Mouse (Mus musculus) CD4-positive, CD25-positive, alpha-beta regulatory T cell, adult 2 months (primary cell): ENCODE results near the gene Olfr74.
"Not testable (repeated sequence)": the region's sequence is repeated elsewhere in the genome, so short reads cannot be mapped to it uniquely, and the experiment has no call there.

Experiments
- DNase-seq: peaks from one replicate; pipeline ENCODE4 v3.0.0-alpha.2; 2012; ENCODE audit warnings: low read depth, low spot score

The Olfr74 gene

DNA sequence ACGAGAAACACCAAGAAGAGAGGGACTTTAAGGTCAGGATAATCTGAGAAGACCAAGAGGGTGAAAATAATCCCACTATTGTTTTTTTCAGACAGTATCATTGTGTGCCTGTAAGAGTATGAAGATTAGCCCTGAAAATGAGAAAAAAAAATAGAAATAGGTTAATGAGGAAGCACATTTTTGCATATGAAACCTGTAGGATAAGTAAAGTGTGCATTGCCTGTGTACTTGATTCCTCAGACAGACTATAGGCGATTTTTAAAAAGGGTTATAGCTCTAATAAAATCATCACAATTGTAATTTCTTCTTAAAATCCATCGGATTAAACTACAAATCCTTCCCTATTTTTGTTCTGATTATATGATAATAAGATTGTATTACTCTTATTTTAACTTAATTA is at the start of gene Olfr74:
TSS of gene Olfr74 (minus strand) at position 101 of the 400 bp plus-strand sequence.
- no peak for DNase-seq

DNA sequence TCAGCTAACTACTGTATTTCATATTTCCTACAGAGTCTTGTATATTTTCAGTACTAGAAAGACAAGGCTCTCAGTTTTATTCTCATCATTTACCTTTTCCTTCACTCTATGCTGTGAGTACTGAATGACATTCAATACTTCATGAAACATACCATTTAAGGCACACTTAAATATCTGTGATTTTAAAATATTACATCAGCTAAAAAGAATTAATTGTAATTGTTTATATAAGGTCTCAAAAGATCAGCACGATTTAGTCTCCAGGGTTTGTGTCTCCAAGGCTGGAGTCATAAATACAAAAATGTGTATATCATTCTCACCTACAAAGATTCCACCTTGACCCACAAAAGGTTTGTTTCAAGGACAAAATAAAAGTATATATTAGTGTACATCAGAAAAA is 48.0 kb upstream of the Olfr74 start, which contains the start of gene Olfr1161:
TSS of gene Olfr1161 (plus strand) at position 301 of the 400 bp plus-strand sequence.
- not testable (repeated sequence) for DNase-seq

DNA sequence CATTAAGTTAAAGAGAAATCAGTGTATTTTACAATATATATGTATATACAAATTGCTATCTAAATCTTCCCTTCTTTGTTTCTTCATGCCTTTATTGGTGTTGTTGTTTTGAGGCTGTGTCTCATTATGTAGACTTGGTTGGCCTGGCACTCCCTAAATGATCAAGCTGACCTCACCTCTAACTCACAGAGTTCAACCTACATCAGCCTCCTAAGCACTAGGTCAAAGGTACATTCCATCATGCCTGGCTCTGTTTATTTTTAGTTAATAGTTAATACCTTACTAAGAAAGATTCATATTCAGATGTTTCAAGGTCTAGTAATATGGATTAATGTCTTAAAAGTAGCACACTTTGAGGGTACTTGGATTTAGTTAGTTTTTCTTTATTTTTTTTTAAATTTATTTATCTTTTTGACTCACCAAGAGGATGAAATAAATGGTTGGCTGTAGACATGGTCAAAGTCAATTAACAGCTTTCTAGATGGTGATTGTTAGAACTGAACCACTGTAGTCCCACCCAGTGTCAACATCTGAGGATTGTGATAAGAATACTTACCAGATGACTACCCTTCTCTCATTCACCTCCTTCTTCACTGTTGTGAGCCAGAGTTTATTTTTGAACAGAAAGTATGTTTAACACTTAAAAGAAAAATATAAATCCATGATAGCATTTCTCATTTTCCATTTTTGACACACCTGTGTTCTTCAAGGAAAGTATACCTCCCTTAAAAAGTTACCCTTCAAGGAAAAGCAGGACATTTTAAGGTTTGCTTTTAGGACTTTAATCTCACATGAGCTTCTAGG is 33.3 kb upstream of the Olfr74 start, which contains the start of gene Olfr1160:
TSS of gene Olfr1160 (minus strand) at position 754 of the 804 bp plus-strand sequence.
- no peak for DNase-seq

DNA sequence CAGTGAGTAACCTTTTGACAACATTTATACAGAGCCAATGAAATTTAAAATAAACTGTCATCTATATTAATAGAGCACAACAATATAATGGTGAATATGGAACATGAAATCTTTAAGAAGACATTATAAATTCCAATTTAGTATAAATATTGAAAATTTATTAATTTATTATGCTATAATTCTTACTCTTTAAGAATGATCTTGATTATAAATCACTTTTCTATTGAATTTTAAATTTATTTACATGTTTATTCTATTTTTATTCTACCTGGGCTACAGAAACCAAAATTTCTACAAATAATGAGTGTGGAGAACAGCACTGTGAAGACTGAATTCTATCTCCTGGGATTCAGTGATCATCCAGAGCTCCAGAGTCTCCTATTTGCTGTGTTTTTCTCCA is 15.3 kb upstream of the Olfr74 start, which contains the start of gene Olfr1158:
TSS of gene Olfr1158 (plus strand) at position 301 of the 400 bp plus-strand sequence.
- DNase-seq, result no peak

DNA sequence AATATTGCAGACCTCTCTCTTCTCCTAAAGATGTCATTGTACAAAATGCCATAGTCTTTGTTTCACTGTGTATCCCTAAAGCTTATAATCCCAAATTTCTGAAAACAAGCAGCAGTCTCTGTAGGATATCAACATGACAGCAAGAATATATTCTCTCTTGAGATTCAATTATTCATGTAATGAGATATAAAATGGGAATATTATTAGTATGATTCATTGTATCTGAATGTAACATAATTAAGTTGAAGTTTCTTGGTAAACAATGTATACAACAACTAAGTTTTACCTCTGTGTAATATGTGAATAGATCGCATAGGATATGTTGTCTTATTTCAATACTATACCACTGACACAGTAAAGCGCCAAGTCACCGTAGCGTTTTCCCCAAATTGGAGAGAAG is 6.3 kb downstream of the Olfr74 start, which contains the start of gene Olfr1157:
TSS of gene Olfr1157 (minus strand) at position 101 of the 400 bp plus-strand sequence.
- no peak for DNase-seq

DNA sequence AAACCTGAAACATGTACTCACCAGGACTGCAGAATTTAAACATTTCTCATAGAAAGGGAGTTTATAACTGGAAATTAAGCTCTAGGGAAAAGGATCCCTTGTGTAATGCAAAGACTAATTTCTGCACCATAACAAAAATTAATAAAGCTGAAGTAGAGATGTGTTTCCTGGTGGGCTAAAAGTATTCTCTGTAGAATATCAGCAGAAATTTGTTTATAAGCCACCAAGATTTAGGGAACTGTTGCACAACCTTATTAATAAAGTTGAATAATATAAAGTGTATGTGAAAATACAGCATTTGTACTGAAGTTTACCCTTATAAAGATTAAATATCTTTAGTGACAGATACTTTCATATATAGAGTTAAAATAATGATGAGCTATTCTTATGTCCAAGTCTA is 21.5 kb downstream of the Olfr74 start, which contains the start of gene Olfr1156:
TSS of gene Olfr1156 (minus strand) at position 101 of the 400 bp plus-strand sequence.
- DNase-seq, result no peak

DNA sequence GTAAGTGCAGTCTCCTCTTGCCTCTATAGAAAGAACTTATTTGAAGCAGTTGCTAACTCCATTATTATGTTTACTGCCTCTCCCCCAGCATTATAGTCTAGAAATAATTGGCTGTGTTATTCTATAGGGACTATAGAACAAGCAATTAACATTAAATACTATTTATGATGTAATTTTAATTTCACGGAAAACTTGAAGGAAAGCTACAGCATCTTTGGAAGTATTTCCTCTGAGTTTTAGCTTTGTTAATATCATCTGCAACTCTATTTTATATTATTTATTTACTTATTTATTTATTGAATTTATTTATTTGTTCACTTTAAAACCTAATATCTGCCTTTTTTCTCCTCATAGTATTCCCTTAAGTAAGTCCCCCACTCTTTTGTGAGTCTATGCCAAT is 29.4 kb downstream of the Olfr74 start, which contains the start of gene Olfr1155:
TSS of gene Olfr1155 (minus strand) at position 101 of the 400 bp plus-strand sequence.
- DNase-seq, result no peak
